Mouse (Mus musculus): ENCODE measurements at regions not wholly inside any gene's neighbourhood (a gene's known extent, or its start where the extent isn't known, plus 50 kb on each side); places are given as distances from the start of the nearest gene placed in this dataset.

GRCm38 (mm10) chr12:80010947-80011346 lies 101.9 kb downstream of the Zfp36l1 start:
- no peak for TF ChIP-seq CTCF (IDR thresholded peaks at IDR 0.05; ENCODE audit: extremely low read depth, insufficient read length, insufficient replicate concordance, low read depth, low read length)
- no peak for TF ChIP-seq POLR2A (IDR thresholded peaks at IDR 0.05; ENCODE audit: low read depth, low read length)

Data from small intestine, adult 2 months (tissue).